Mouse (Mus musculus): ENCODE measurements around the gene Memo1.
"Not testable (repeated sequence)": the region's sequence is repeated elsewhere in the genome, so short reads cannot be mapped to it uniquely, and the experiment has no call there.

Gene Memo1

GRCm38 (mm10) chr17:74264333-74265155, 30.8 kb downstream of the Memo1 start:
- no peak for DNase-seq (ENCODE audit: low spot score in 2 of 2)

- no peak for DNase-seq (ENCODE audit: low spot score in 2 of 2)
Observed at GRCm38 (mm10) chr17:74262415-74262814, 32.9 kb downstream of the Memo1 start.

- DNase-seq (ENCODE audit: low spot score in 2 of 2), result no peak
Observed at GRCm38 (mm10) chr17:74245284-74245683, 50.0 kb downstream of the Memo1 start.

- no peak for DNase-seq (ENCODE audit: low spot score in 2 of 2)
Observed at GRCm38 (mm10) chr17:74242788-74243187, 52.5 kb downstream of the Memo1 start.

DNA sequence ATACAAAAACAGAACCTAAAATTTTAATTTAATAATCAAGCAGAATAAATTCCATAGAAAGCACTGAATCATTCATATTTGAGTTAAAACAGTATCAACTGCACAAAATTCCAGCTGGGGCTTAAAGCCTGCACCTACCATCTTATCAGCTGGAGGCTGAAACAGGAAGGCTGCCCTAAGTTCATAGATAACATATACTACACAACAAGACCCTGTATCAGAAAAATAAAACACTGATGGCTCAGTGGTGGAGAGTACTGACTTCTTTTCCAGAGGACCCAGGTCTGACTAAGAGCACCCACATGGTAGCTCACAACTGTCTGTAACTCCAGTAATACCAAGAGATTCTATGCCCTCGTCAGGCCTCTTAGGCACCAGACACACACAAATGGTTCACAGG, 55.0 kb downstream of the Memo1 start:
- no peak for DNase-seq (ENCODE audit: low spot score in 2 of 2)

DNA sequence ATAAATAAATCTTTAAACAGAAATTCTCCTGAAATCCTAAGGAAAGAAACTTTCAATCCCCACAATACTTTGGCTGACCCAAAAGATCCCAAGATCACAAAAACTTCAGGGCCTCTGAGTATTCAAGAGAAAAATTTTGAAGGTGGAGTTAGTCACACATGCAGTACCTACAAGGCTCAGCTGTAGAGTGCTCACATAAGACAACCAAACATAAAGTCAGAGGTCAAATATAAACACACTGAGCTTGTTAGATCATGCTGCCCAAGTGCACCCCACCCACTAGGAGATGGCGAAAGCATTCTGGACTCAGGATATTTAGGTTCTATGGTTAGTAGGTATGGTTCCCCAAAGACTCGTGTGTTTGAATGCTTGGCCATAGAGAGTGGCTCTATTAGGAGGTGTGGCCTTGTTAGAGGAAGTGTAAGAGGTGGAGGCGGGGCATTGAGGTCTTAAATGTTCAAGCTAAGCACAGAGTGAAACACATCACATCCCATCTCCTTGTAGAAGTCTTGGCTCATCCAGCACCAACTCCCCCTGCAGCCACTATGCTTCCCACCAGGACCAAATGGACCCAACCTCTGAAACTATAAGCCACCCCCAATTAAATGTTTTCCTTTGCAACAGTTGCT, 67.1 kb downstream of the Memo1 start:
- DNase-seq (ENCODE audit: low spot score in 2 of 2), result no peak

DNA sequence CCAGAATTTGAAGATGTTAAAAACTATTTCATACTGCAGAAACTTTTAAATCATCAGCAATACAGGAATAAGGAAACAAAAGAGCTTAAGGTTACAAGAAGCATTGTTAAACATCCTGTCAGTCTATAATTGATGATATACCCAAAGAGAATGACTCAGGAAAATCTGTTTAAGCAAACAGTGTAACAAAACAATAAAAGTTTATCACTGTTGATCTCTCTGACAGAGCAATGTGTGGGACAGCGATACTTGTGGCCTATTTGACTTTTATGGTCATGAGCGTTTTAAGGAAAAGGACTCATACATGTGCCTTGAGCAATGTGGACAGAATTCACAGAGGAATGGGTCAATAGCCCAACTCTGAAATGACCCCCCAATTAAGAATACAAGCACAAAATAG, 78.0 kb downstream of the Memo1 start:
- no peak for DNase-seq (ENCODE audit: low spot score in 2 of 2)

DNA sequence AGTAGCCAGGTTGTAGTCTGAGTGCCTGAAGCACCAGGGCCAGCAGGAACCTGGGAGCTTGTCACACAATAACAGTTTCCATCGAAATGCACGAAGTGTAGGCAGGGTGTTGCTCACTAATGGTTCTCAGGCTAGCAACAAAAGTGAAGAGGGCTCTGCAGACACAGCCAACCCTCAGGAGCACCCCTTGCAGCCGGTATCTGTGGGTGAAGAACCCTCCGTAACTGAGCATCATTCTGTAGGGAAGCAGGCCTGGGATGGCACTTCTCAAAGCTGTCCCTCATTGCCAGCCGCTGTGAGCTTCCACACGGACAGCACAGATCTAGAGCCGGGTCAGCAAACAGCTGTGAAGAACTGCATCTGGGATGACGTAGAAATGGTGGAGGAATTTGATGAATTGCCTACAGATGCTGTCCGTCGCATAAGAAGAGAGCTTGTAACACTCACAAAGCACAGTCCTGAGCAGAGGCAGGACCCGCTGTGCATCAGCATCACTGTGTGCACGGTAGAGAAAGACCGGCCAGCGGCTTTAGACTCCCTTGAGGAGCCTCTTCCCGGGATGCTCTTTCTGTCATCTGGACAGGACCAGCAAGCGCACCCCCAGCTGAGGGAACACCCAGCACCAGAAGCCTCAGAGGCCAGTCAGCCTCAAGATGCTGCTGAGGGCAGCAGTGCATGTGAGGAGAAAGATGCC, 82.3 kb downstream of the Memo1 start:
- DNase-seq (ENCODE audit: low spot score in 2 of 2), result not testable (repeated sequence)

DNA sequence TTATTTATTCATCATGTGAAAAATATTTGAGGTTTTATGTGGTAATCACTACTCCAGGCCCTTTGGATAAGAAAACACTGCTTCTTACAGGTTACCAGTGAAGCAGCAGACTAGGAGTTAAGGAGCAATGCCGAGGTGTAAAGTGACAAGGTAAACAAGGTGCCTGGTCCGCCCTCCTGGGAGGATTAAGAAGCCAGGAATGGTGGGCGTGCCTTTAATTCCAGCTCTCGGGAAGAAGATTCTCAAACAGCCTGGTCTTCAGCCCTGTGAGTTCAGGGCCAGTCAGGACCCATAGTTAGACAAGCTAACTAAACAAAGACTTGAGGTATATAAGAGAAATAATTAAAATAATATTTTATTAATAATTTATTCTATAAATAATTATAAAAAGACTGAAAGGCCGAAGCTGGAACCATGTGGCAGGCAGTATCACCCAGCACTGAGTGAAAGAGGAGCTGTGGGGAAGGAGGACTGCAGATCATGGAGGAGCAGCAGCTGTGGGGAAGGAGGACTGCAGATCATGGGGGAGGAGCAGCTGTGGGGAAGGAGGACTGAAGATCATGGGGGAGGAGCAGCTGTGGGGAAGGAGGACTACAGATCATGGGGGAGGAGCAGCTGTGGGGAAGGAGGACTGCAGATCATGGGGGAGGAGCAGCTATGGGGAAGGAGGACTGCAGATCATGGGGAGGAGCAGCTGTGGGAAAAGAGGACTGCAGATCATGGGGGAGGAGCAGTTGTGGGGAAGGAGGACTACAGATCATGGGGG, 86.0 kb downstream of the Memo1 start:
- DNase-seq (ENCODE audit: low spot score in 2 of 2), result no peak

- DNase-seq (ENCODE audit: low spot score in 2 of 2), result no peak
Observed at GRCm38 (mm10) chr17:74195943-74196342, 99.4 kb downstream of the Memo1 start.

DNA sequence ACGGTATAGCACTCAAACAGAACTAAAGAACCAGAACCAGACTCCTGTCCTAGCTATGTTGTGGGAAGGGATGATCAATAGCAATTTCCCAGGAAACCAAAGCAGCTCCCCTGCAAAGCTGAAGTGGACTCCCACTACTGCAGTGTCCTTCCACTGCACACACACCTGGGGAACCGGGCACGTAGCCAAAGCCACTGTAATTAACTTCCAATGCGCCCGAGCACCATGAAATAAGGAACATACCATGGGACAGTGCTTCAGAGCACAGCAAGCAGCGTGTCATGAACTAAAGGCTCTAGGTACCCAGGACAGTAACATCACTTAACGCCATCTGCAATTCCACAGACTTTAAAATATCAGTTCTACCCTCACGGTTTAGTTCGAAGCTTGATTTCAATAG, 100.6 kb downstream of the Memo1 start:
- no peak for DNase-seq (ENCODE audit: low spot score in 2 of 2)

DNA sequence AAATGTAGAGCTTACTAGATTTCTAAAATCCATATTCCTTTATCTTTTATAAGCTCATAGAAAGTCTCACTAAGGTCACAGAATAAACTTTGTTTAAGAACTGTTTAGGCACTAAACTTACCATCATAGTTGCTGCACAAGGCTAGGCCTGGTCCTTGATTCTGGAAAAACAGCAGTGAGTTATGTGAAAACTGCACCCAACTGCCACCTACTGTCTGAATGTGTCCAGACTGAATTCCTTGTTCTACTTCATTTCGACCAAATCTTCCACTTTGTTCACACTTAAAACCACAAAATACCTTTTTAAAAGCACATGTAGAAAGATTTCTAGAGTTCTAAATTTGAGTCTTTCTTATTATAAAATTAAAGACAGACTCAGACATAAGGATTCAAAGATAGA, 101.9 kb downstream of the Memo1 start:
- DNase-seq (ENCODE audit: low spot score in 2 of 2), result no peak

GRCm38 (mm10) chr17:74191446-74191845, 103.9 kb downstream of the Memo1 start:
- no peak for DNase-seq (ENCODE audit: low spot score in 2 of 2)

DNA sequence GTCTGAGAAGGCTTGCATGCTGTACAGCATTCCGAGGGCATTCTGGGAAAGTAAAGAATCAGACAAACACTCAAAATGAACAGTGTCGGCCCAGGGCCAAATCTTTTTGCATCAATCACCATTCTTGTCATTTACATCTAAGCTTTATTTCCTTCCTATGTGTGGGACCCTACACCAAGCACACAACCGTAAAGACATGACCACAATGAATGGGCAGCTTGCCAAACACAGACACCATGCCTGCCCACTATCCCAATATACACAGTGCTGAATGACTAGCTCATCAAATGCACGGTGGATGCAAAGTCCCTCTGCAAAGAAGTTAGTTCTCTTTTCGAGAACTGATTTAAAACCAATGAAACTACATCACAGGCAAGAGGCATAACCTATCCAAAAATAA, 109.1 kb downstream of the Memo1 start:
- DNase-seq (ENCODE audit: low spot score in 2 of 2), result peak in 1 of 2 experiments; percentile 28

DNA sequence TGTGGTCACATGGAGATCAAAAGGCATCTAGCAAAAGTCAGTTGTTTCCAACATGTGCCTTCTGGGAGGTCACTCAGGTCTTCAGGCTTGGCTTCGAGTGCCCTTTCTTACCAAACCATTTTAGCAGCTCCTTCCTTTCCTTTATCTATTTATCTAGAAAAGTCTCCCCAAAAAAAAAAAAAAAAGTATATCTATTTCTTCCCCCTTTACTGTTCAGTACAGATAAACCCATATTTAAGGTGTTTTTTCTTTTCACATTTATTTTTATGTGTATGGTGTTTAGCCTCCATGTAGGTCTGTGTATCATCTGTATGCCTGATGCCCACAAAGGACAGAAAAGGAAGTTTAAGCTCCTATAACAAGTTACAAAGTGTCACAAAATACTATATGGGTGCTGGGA, 110.6 kb downstream of the Memo1 start:
- no peak for DNase-seq (ENCODE audit: low spot score in 2 of 2)

- DNase-seq (ENCODE audit: low spot score in 2 of 2), result no peak
Observed at GRCm38 (mm10) chr17:74180889-74181288, 114.4 kb downstream of the Memo1 start.

- DNase-seq (ENCODE audit: low spot score in 2 of 2), result not testable (repeated sequence)
Observed at GRCm38 (mm10) chr17:74179640-74180039, 115.7 kb downstream of the Memo1 start.

GRCm38 (mm10) chr17:74173726-74174125, 121.6 kb downstream of the Memo1 start:
- no peak for DNase-seq (ENCODE audit: low spot score in 2 of 2)

- no peak for DNase-seq (ENCODE audit: low spot score in 2 of 2)
Observed at GRCm38 (mm10) chr17:74172834-74173233, 122.5 kb downstream of the Memo1 start.

- peak; percentile 24 to 67 for DNase-seq (ENCODE audit: low spot score in 2 of 2)
Observed at GRCm38 (mm10) chr17:74159443-74159894, 135.9 kb downstream of the Memo1 start.

GRCm38 (mm10) chr17:74158161-74158560, 137.2 kb downstream of the Memo1 start:
- no peak for DNase-seq (ENCODE audit: low spot score in 2 of 2)
